Mouse (Mus musculus) MEL (cell line): ENCODE measurements around the gene Tsc22d3. TPM values are rescaled to one million over a fixed set of nuclear protein-coding genes. Genes with fewer than 3 reads are reported as not detected.
A peak's percentile ranks its signal among the peaks of the same experiment; 100 is the strongest.

Experiments
- DNase-seq: peaks from one replicate; pipeline ENCODE4 v3.0.0; 2011; ENCODE audit warnings: low read depth, low spot score
- H3K27ac ChIP-seq: 2 replicates; pipeline ENCODE4 v1.5.1; 2012; ENCODE audit warnings: low read depth, mild to moderate bottlenecking, control low read depth, low read length, moderate library complexity; ENCODE audit not compliant: control insufficient read depth
- H3K27me3 ChIP-seq, 2 experiments: fragments of 150-350 bp in 1 of 2; sonication (generic) in 1 of 2; 2 replicates each; pipeline ENCODE4 v1.6.1; 2012; ENCODE audit warnings: low read length in 2 of 2, mild to moderate bottlenecking in 2 of 2, improper control_type of control experiment in 1 of 2, moderate library complexity in 1 of 2; ENCODE audit not compliant: insufficient read depth in 2 of 2, control insufficient read depth in 1 of 2
- H3K36me3 ChIP-seq, 2 experiments: 2 replicates each; pipeline ENCODE4 v1.6.1; 2012 to 2014; ENCODE audit warnings: low read length in 2 of 2, improper control_type of control experiment in 1 of 2, inconsistent platforms in 1 of 2, mild to moderate bottlenecking in 1 of 2; ENCODE audit not compliant: insufficient read depth in 2 of 2, control insufficient read depth in 1 of 2
- H3K4me1 ChIP-seq, 2 experiments: fragments of 150-350 bp in 1 of 2; sonication (generic) in 1 of 2; 2 replicates each; pipeline ENCODE4 v1.6.1; 2012; ENCODE audit warnings: low read length in 2 of 2, improper control_type of control experiment in 1 of 2, mild to moderate bottlenecking in 1 of 2; ENCODE audit not compliant: insufficient read depth in 2 of 2, control insufficient read depth in 1 of 2
- H3K4me3 ChIP-seq, 2 experiments: fragments of 150-350 bp in 1 of 2; sonication (generic) in 1 of 2; 2 replicates each; pipeline ENCODE4 v1.5.1; 2012; ENCODE audit warnings: low read depth in 2 of 2, low read length in 2 of 2, mild to moderate bottlenecking in 2 of 2, moderate library complexity in 2 of 2, control low read depth in 1 of 2, improper control_type of control experiment in 1 of 2; ENCODE audit not compliant: control insufficient read depth in 1 of 2, insufficient read depth in 1 of 2
- H3K79me2 ChIP-seq: 2 replicates; pipeline ENCODE4 v1.6.1; 2012; ENCODE audit warnings: mild to moderate bottlenecking, low read length, moderate library complexity; ENCODE audit not compliant: control insufficient read depth, poor library complexity, insufficient read depth
- H3K9ac ChIP-seq: 2 replicates; pipeline ENCODE4 v1.6.1; 2012; ENCODE audit warnings: low read depth, mild to moderate bottlenecking, control low read depth, low read length, moderate library complexity; ENCODE audit not compliant: control insufficient read depth, poor library complexity, severe bottlenecking
- H3K9me3 ChIP-seq: fragments of 150-350 bp; sonication (generic); replicated peaks from 2 replicates; pipeline ENCODE4 v1.6.1; 2012; ENCODE audit warnings: mild to moderate bottlenecking, low read length, improper control_type of control experiment, moderate library complexity; ENCODE audit not compliant: insufficient read depth
- CHD2 ChIP-seq: IDR thresholded peaks from 2 replicates; pipeline ENCODE4 v1.6.1; 2011; ENCODE audit warnings: low read length, improper control_type of control experiment
- CTCF ChIP-seq, 3 experiments: IDR thresholded peaks in 2 of 3; conservative IDR thresholded peaks in 1 of 3; 2 replicates each; pipeline ENCODE4 v1.5.1; 2011 to 2012; ENCODE audit warnings: low read length in 3 of 3, low read depth in 2 of 3, mild to moderate bottlenecking in 2 of 3, improper control_type of control experiment in 1 of 3, inconsistent platforms in 1 of 3, mixed read lengths in 1 of 3, moderate library complexity in 1 of 3; ENCODE audit not compliant: control insufficient read depth in 1 of 3, insufficient read depth in 1 of 3, poor library complexity in 1 of 3, severe bottlenecking in 1 of 3
- E2F4 ChIP-seq: IDR thresholded peaks from 2 replicates; pipeline ENCODE4 v1.6.1; 2011; ENCODE audit warnings: low read depth, low read length, improper control_type of control experiment, borderline replicate concordance
- ELF1 ChIP-seq: IDR thresholded peaks from 2 replicates; pipeline ENCODE4 v1.6.1; 2014; ENCODE audit warnings: low read depth, mild to moderate bottlenecking, inconsistent platforms, low read length, improper control_type of control experiment, moderate library complexity
- EP300 ChIP-seq, 2 experiments: IDR thresholded peaks; 2 replicates each; pipeline ENCODE4 v1.6.1; 2011; ENCODE audit warnings: improper control_type of control experiment in 2 of 2, low read length in 2 of 2, low read depth in 1 of 2, mild to moderate bottlenecking in 1 of 2
- ETS1 ChIP-seq: IDR thresholded peaks from 2 replicates; pipeline ENCODE4 v1.6.1; 2012; ENCODE audit warnings: low read depth, mild to moderate bottlenecking, inconsistent platforms, low read length, improper control_type of control experiment, moderate library complexity
- GABPA ChIP-seq: IDR thresholded peaks from 2 replicates; pipeline ENCODE4 v1.6.1; 2012; ENCODE audit warnings: low read depth, mild to moderate bottlenecking, inconsistent platforms, low read length, improper control_type of control experiment, moderate library complexity
- GATA1 ChIP-seq: IDR thresholded peaks from 2 replicates; pipeline ENCODE4 v1.6.1; 2011; ENCODE audit warnings: low read depth, low read length, improper control_type of control experiment
- HCFC1 ChIP-seq: IDR thresholded peaks from 2 replicates; pipeline ENCODE4 v1.6.1; 2012; ENCODE audit warnings: low read depth, mild to moderate bottlenecking, inconsistent platforms, low read length, improper control_type of control experiment, moderate library complexity
- KAT2A ChIP-seq: conservative IDR thresholded peaks from 2 replicates; pipeline ENCODE4 v1.6.1; 2012; ENCODE audit warnings: low read depth, low read length, improper control_type of control experiment, inconsistent platforms
- MAFK ChIP-seq: IDR thresholded peaks from 2 replicates; pipeline ENCODE4 v1.6.1; 2011; ENCODE audit warnings: low read depth, mild to moderate bottlenecking, low read length, improper control_type of control experiment, borderline replicate concordance
- MEF2A ChIP-seq: IDR thresholded peaks from 2 replicates; pipeline ENCODE4 v1.6.1; 2014; ENCODE audit warnings: low read depth, mild to moderate bottlenecking, inconsistent platforms, low read length, improper control_type of control experiment; ENCODE audit not compliant: poor library complexity, insufficient replicate concordance, severe bottlenecking; ENCODE audit errors: extremely low read depth
- MXI1 ChIP-seq: IDR thresholded peaks from 2 replicates; pipeline ENCODE4 v1.6.1; 2011; ENCODE audit warnings: mild to moderate bottlenecking, low read depth, low read length, improper control_type of control experiment
- MYB ChIP-seq: IDR thresholded peaks from 2 replicates; pipeline ENCODE4 v1.6.1; 2011; ENCODE audit warnings: mild to moderate bottlenecking, low read depth, low read length, improper control_type of control experiment
- MYC ChIP-seq: IDR thresholded peaks from 2 replicates; pipeline ENCODE4 v1.6.1; 2011; ENCODE audit warnings: low read depth, mild to moderate bottlenecking, low read length, improper control_type of control experiment, moderate library complexity
- NRF1 ChIP-seq: IDR thresholded peaks from 2 replicates; pipeline ENCODE4 v1.6.1; 2014; ENCODE audit warnings: low read depth, mild to moderate bottlenecking, inconsistent platforms, low read length, improper control_type of control experiment, moderate library complexity; ENCODE audit not compliant: poor library complexity, insufficient read depth, severe bottlenecking
- POLR2AphosphoS2 ChIP-seq: IDR thresholded peaks from 2 replicates; pipeline ENCODE4 v1.6.1; 2011; ENCODE audit warnings: low read length, improper control_type of control experiment
- POLR2AphosphoS5 ChIP-seq: IDR thresholded peaks from 2 replicates; pipeline ENCODE4 v1.6.1; 2012; ENCODE audit warnings: low read depth, borderline replicate concordance, mild to moderate bottlenecking, inconsistent platforms, low read length, moderate library complexity, mixed read lengths
- RAD21 ChIP-seq: IDR thresholded peaks from 2 replicates; pipeline ENCODE4 v1.6.1; 2011; ENCODE audit warnings: mild to moderate bottlenecking, low read depth, low read length, improper control_type of control experiment
- RCOR1 ChIP-seq: IDR thresholded peaks from 2 replicates; pipeline ENCODE4 v1.6.1; 2012; ENCODE audit warnings: low read depth, mild to moderate bottlenecking, inconsistent platforms, low read length, improper control_type of control experiment
- SIN3A ChIP-seq: IDR thresholded peaks from 2 replicates; pipeline ENCODE4 v1.6.1; 2012; ENCODE audit warnings: low read length, improper control_type of control experiment, inconsistent platforms
- UBTF ChIP-seq: IDR thresholded peaks from 2 replicates; pipeline ENCODE4 v1.6.1; 2012; ENCODE audit warnings: low read depth, mild to moderate bottlenecking, inconsistent platforms, low read length, improper control_type of control experiment, moderate library complexity, borderline replicate concordance; ENCODE audit not compliant: insufficient read depth
- USF2 ChIP-seq, 2 experiments: IDR thresholded peaks; 2 replicates each; pipeline ENCODE4 v1.6.1; 2011 to 2012; ENCODE audit warnings: improper control_type of control experiment in 2 of 2, low read length in 2 of 2, borderline replicate concordance in 1 of 2, inconsistent platforms in 1 of 2, low read depth in 1 of 2, mild to moderate bottlenecking in 1 of 2; ENCODE audit not compliant: insufficient read depth in 1 of 2
- ZC3H11A ChIP-seq: IDR thresholded peaks from 2 replicates; pipeline ENCODE4 v1.6.1; 2012; ENCODE audit warnings: low read depth, mild to moderate bottlenecking, inconsistent platforms, low read length, improper control_type of control experiment
- ZKSCAN1 ChIP-seq: IDR thresholded peaks from 2 replicates; pipeline ENCODE4 v1.6.1; 2012; ENCODE audit warnings: low read depth, mild to moderate bottlenecking, inconsistent platforms, low read length, improper control_type of control experiment, moderate library complexity
- ZMIZ1 ChIP-seq: IDR thresholded peaks from 2 replicates; pipeline ENCODE4 v1.6.1; 2012; ENCODE audit warnings: low read depth, mild to moderate bottlenecking, inconsistent platforms, low read length, improper control_type of control experiment, moderate library complexity
- ZNF384 ChIP-seq: IDR thresholded peaks from 2 replicates; pipeline ENCODE4 v1.6.1; 2012; ENCODE audit warnings: low read depth, mild to moderate bottlenecking, inconsistent platforms, low read length, improper control_type of control experiment
- polyA plus RNA-seq, 2 experiments: library from polyadenylated mRNA; stranded (reverse) in 1 of 2; unstranded in 1 of 2; fragments of >175 nt in 1 of 2; fragments of >200 nt in 1 of 2; gene quantifications; 2 replicates each; pipeline versions ENCODE4 v1.2.1 to v1.2.4; 2012; ENCODE audit warnings: low replicate concordance in 2 of 2, low read depth in 1 of 2; ENCODE audit not compliant: insufficient read length in 2 of 2, insufficient read depth in 1 of 2, missing spikeins in 1 of 2
- total RNA-seq: library from RNA; depleted of rRNA; stranded (reverse); fragments of 300-350 nt; gene quantifications from 2 replicates; pipeline ENCODE4 v1.2.3, GENCODE M21; 2012

Tsc22d3 gene
- total and polyA plus RNA-seq, 3 experiments: 29.5 to 32.7 TPM; not detected in 1

- TF ChIP-seq RCOR1 (no peak), ZKSCAN1 (no peak), RAD21 (no peak), E2F4 (no peak), POLR2AphosphoS2 (no peak), ZC3H11A (no peak), MYB (no peak), ZMIZ1 (no peak), HCFC1 (no peak), UBTF (no peak), MAFK (no peak), CHD2 (no peak), GATA1 (no peak), NRF1 (no peak), ZNF384 (no peak)
- Histone ChIP-seq H3K27me3 (no peaks in the 10 kb centered on the region), H3K9ac (no peak overlapping the region), H3K9me3 (no peaks in the 10 kb centered on the region), H3K27ac (no peak overlapping the region), H3K79me2 (peaks cover 7% of the 10 kb centered on the region), H3K36me3 (peaks cover 0 to 6% of the 10 kb centered on the region in 2 experiments; a peak in 2 of 4 replicates), H3K4me1 (peaks cover 0 to 4% of the 10 kb centered on the region in 2 experiments; a peak in 2 of 4 replicates), H3K4me3 (no peak overlapping the region)
- DNase-seq: no peak
These were observed 1.4 kb upstream of the Tsc22d3 start for GRCm38 (mm10) chrX:140601884-140602283.

GRCm38 (mm10) chrX:140601311-140601710 is 852 bp upstream of the Tsc22d3 start:
- H3K27ac ChIP-seq: peak overlapping the region; percentile 65
- H3K79me2 ChIP-seq: peaks cover 7% of the 10 kb centered on the region
- H3K36me3 ChIP-seq: peaks cover 0 to 4% of the 10 kb centered on the region in 2 experiments; a peak in 2 of 4 replicates
- peaks cover 0 to 4% of the 10 kb centered on the region in 2 experiments; a peak in 2 of 4 replicates for H3K4me1 ChIP-seq
- no peaks in the 10 kb centered on the region for H3K9me3 ChIP-seq
- no peak for DNase-seq
- peak overlapping the region; percentile 75 to 78 for H3K4me3 ChIP-seq
- TF ChIP-seq CTCF (IDR thresholded peaks at IDR 0.05 in 2 of 3, conservative IDR thresholded peaks at IDR 0.05 in 1 of 3; ENCODE audit: control insufficient read depth in 1 of 3, insufficient read depth in 1 of 3, low read depth in 2 of 3, low read length in 3 of 3, poor library complexity in 1 of 3, severe bottlenecking in 1 of 3) (no peak), EP300 (IDR thresholded peaks at IDR 0.05; ENCODE audit: low read depth in 1 of 2, low read length in 2 of 2) (no peak), MXI1 (no peak), ELF1 (no peak), MYB (no peak), ZMIZ1 (no peak), MYC (no peak), SIN3A (peak; percentile 11), KAT2A (no peak), USF2 (IDR thresholded peaks at IDR 0.05; ENCODE audit: borderline replicate concordance in 1 of 2, insufficient read depth in 1 of 2, low read depth in 1 of 2, low read length in 2 of 2) (no peak), POLR2AphosphoS5 (no peak), ZNF384 (peak; percentile 94), RCOR1 (no peak), MAFK (no peak), CHD2 (no peak), E2F4 (no peak), UBTF (no peak), ETS1 (peak; percentile 74), MEF2A (no peak), ZKSCAN1 (no peak), GABPA (no peak)
- peak overlapping the region; percentile 71 for H3K9ac ChIP-seq
- H3K27me3 ChIP-seq: no peaks in the 10 kb centered on the region
